Mouse (Mus musculus) T-helper 2 cell (primary cell): Measurements from ENCODE around the gene Pcdh9.

ENCODE experiments used
- in situ Hi-C: fragments of 300-600 bp; cut with MboI, MseI; formaldehyde crosslinking; loops from one replicate; pipeline ENCODE4 v1.15.1; 2025; ENCODE audit warnings: high pct_unique_total_duplicates

Pcdh9 gene

GRCm38 (mm10) chr14:93890519-93891370 is at the start of gene Pcdh9:
Pcdh9 (minus strand) TSS chr14:93890679.
- in situ Hi-C loops = no loop called here

GRCm38 (mm10) chr14:93906928-93907327 is 16.4 kb upstream of the Pcdh9 start:
- in situ Hi-C loops = no loop called here

- in situ Hi-C loops = no loop called here
Measured at GRCm38 (mm10) chr14:93898533-93898932, 8.1 kb upstream of the Pcdh9 start.

GRCm38 (mm10) chr14:93895131-93895530 is 4.7 kb upstream of the Pcdh9 start:
- in situ Hi-C loops = no loop called here

- in situ Hi-C loops = no loop called here
Measured at GRCm38 (mm10) chr14:93891371-93891746, 880 bp upstream of the Pcdh9 start.

- in situ Hi-C loops = no loop called here
Measured at GRCm38 (mm10) chr14:93889839-93890518, 500 bp downstream of the Pcdh9 start.

GRCm38 (mm10) chr14:93889231-93889630 is 1.2 kb downstream of the Pcdh9 start:
- in situ Hi-C loops = no loop called here

- in situ Hi-C loops = no loop called here
Measured at GRCm38 (mm10) chr14:93888346-93888745, 2.1 kb downstream of the Pcdh9 start.

GRCm38 (mm10) chr14:93887066-93887465 is 3.4 kb downstream of the Pcdh9 start:
- in situ Hi-C loops = no loop called here

- in situ Hi-C loops = no loop called here
Measured at GRCm38 (mm10) chr14:93885551-93886084, 4.9 kb downstream of the Pcdh9 start.

GRCm38 (mm10) chr14:93884467-93884866 is 6.0 kb downstream of the Pcdh9 start:
- in situ Hi-C loops = no loop called here

GRCm38 (mm10) chr14:93880071-93880470 is 10.4 kb downstream of the Pcdh9 start:
- in situ Hi-C loops = no loop called here

GRCm38 (mm10) chr14:93875968-93876367 is 14.5 kb downstream of the Pcdh9 start:
- in situ Hi-C loops = no loop called here

- in situ Hi-C loops = no loop called here
Measured at GRCm38 (mm10) chr14:93868211-93868610, 22.3 kb downstream of the Pcdh9 start.

- in situ Hi-C loops = no loop called here
Measured at GRCm38 (mm10) chr14:93858069-93858468, 32.4 kb downstream of the Pcdh9 start.

GRCm38 (mm10) chr14:93846091-93846677 is 44.3 kb downstream of the Pcdh9 start:
- in situ Hi-C loops = no loop called here

- in situ Hi-C loops = no loop called here
Measured at GRCm38 (mm10) chr14:93842686-93843288, 47.7 kb downstream of the Pcdh9 start.

- in situ Hi-C loops = no loop called here
Measured at GRCm38 (mm10) chr14:93832511-93832910, 58.0 kb downstream of the Pcdh9 start.

GRCm38 (mm10) chr14:93827159-93827558 is 63.3 kb downstream of the Pcdh9 start:
- in situ Hi-C loops = no loop called here

- in situ Hi-C loops = no loop called here
Measured at GRCm38 (mm10) chr14:93826042-93826462, 64.4 kb downstream of the Pcdh9 start.

GRCm38 (mm10) chr14:93818845-93819244 is 71.6 kb downstream of the Pcdh9 start:
- in situ Hi-C loops = no loop called here

GRCm38 (mm10) chr14:93817591-93817990 is 72.9 kb downstream of the Pcdh9 start:
- in situ Hi-C loops = no loop called here
